Mouse (Mus musculus) cortical plate, adult 2 months (tissue): Measurements from ENCODE around the gene Rbp4.

Source experiments
- CTCF ChIP-seq: fragments of 200-500 bp; IDR thresholded peaks from 2 replicates; pipeline ENCODE4 v1.5.1; 2011; ENCODE audit warnings: mild to moderate bottlenecking, control low read depth, low read length; ENCODE audit not compliant: insufficient read depth; ENCODE audit errors: extremely low read depth
- POLR2A ChIP-seq: fragments of 200-500 bp; IDR thresholded peaks from 2 replicates; pipeline ENCODE4 v1.6.1; 2011; ENCODE audit warnings: mild to moderate bottlenecking, low read length, control low read depth; ENCODE audit not compliant: insufficient read depth; ENCODE audit errors: extremely low read depth

GRCm38 (mm10) chr19:38077851-38078540 lies 47.1 kb downstream of the Rbp4 start:
- no peak for TF ChIP-seq CTCF
- no peak for TF ChIP-seq POLR2A
